Mouse (Mus musculus): ENCODE measurements around the gene Itpkb.

DNA sequence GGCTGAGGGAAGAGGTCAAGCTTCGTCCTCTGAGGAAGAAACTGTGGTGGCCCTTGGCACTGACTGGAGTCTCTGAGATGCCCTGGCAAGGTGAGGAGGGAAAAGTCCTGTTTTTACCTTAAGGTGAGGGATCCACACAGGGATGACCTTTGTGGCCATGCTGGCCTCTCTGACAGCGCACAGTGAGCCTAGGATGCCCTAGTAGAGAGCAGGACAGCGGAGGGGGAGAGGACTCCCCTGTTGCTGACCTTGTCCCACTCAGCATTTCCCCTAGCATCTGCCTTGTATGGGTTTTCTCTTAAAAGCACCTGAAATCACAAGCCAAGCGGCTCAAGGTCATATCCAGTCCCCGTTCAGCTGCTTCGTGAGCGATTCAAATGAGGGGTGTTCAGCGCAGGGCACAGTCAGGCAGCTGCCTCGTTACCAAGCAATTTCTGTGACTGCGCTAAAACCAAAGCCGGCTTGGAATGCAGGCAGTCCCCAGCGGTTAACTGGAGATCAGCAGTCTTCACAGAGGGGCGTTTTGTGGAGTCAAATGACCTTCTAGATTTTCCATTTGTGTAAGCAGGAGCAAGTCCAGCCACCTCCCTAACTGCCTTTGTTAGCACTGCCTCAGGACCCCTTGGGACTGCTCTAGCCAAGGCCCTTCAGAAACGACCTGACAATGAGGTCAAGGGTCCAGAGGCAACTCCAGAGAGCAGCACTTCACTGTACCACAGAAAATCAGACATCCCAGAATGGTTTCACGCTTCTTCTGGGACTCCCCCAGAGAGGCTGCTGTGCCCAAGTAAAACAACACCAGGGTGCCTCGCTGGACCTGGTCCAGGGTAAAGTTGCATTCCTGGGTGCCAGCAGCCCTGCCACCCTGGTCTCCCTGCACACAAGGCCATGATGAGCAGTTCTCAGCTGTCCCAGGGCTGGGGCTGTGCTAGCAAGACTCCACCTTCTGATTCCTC, 46.2 kb upstream of the Itpkb start:
- TF ChIP-seq POLR2A (IDR thresholded peaks at IDR 0.05; ENCODE audit: borderline replicate concordance, low read depth, low read length) (no peak), CTCF (IDR thresholded peaks at IDR 0.05; ENCODE audit: low read depth, low read length) (no peak)
